In the genomic region with DNA sequence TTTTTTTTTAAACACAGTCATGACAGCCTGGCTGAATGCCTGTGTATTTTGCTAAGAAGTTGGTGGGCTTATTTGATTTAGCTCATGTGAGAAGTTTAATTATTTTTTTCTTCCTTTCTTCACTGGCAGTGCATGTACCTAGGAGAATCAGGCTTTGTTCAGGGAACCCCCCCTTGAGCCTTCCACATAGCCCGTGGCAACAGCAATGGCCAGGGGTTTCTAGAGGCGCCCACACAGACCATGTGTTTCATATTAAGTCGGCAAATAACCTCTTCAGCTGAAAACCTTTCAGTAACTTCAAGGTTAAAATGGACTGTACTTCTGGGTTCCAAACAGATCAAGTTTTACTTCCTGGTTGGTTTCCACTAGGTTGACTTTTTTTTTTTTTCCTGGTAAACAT, we compare ENCODE assay signal across 28 mouse cellular contexts.
DNase-seq lines count a peak whose midpoint lies in the region; ATAC-seq and TF ChIP-seq lines count a peak whose summit lies in the region.
"Had no signal": no experiment of that assay in that cellular context is flagged by ENCODE, and none has a peak within 500 bp of the region (broad histone marks: within the 10 kb centered on the region; RNA-seq: fewer than 3 reads in every experiment).

No protein-coding gene starts in this region.

- no peak overlapping the region for H3K27ac ChIP-seq in hindbrain, embryonic 11.5 days (ENCODE audit: low read depth, low read length)
- no peak overlapping the region for H3K27ac ChIP-seq in hindbrain, postnatal 0 days
- H3K27ac ChIP-seq in embryonic facial prominence, embryonic 12.5 days, result peak overlapping the region; percentile 74
- peak overlapping the region; percentile 76 for H3K27ac ChIP-seq in limb, embryonic 11.5 days (replicated peaks; ENCODE audit: low read depth, low read length)
- H3K27ac ChIP-seq: hindbrain, embryonic 15.5 days; kidney, embryonic 15.5 days; limb, embryonic 15.5 days; liver, embryonic 15.5 days; neural tube, embryonic 12.5 days had no signal

- no peaks in the 10 kb centered on the region for H3K27me3 ChIP-seq in hindbrain, embryonic 11.5 days (ENCODE audit: control insufficient read depth, insufficient read depth, low read length)
- H3K27me3 ChIP-seq in hindbrain, postnatal 0 days (ENCODE audit: insufficient read depth, low read length), result no peaks in the 10 kb centered on the region
- no peaks in the 10 kb centered on the region for H3K27me3 ChIP-seq in embryonic facial prominence, embryonic 12.5 days
- no peaks in the 10 kb centered on the region for H3K27me3 ChIP-seq in limb, embryonic 11.5 days (ENCODE audit: control insufficient read depth, insufficient read depth, low read length)
- H3K27me3 ChIP-seq: hindbrain, embryonic 15.5 days; kidney, embryonic 15.5 days; limb, embryonic 15.5 days; liver, embryonic 15.5 days; megakaryocyte, embryonic 14.5 days; neural tube, embryonic 12.5 days; Patski had no signal

- 61% methylated on average over 3 of the region's 3 CpGs for WGBS in hindbrain, embryonic 11.5 days
- WGBS in hindbrain, postnatal 0 days, result 45% methylated on average over 3 of the region's 3 CpGs
- 6% methylated on average over 3 of the region's 3 CpGs for whole genome bisulfite sequencing in embryonic facial prominence, embryonic 12.5 days
- 9% methylated on average over 3 of the region's 3 CpGs for WGBS in limb, embryonic 11.5 days

- H3K4me3 ChIP-seq in hindbrain, embryonic 11.5 days (ENCODE audit: low read depth, low read length), result no peak overlapping the region
- H3K4me3 ChIP-seq in hindbrain, postnatal 0 days (ENCODE audit: low read length), result no peak overlapping the region
- H3K4me3 ChIP-seq in embryonic facial prominence, embryonic 12.5 days, result no peak overlapping the region
- no peak overlapping the region for H3K4me3 ChIP-seq in limb, embryonic 11.5 days (ENCODE audit: low read depth, low read length)
- H3K4me3 ChIP-seq: hindbrain, embryonic 15.5 days; kidney, embryonic 15.5 days; limb, embryonic 15.5 days; liver, embryonic 15.5 days; megakaryocyte, embryonic 14.5 days; neural tube, embryonic 12.5 days had no signal

- H3K9ac ChIP-seq in hindbrain, embryonic 11.5 days (ENCODE audit: low read depth, low read length), result no peak overlapping the region
- no peak overlapping the region for H3K9ac ChIP-seq in hindbrain, postnatal 0 days (replicated peaks; ENCODE audit: low read length)
- H3K9ac ChIP-seq in embryonic facial prominence, embryonic 12.5 days, result no peak overlapping the region
- no peak overlapping the region for H3K9ac ChIP-seq in limb, embryonic 11.5 days (ENCODE audit: low read length)
- H3K9ac ChIP-seq: forebrain, postnatal 0 days; hindbrain, embryonic 15.5 days; kidney, embryonic 15.5 days; limb, embryonic 15.5 days; liver, embryonic 15.5 days; neural tube, embryonic 12.5 days had no signal

- H3K4me1 ChIP-seq in hindbrain, embryonic 11.5 days (replicated peaks; ENCODE audit: control insufficient read depth, insufficient read depth, low read length), result no peaks in the 10 kb centered on the region
- H3K4me1 ChIP-seq in hindbrain, postnatal 0 days (ENCODE audit: insufficient read depth, low read length), result no peaks in the 10 kb centered on the region; the same call in 1 of the 2 replicates
- peaks cover 17% of the 10 kb centered on the region for H3K4me1 ChIP-seq in embryonic facial prominence, embryonic 12.5 days
- peaks cover 25% of the 10 kb centered on the region for H3K4me1 ChIP-seq in limb, embryonic 11.5 days (ENCODE audit: control insufficient read depth, insufficient read depth, low read length)
- H3K4me1 ChIP-seq: hindbrain, embryonic 15.5 days; kidney, embryonic 15.5 days; liver, embryonic 15.5 days; megakaryocyte, embryonic 14.5 days; neural tube, embryonic 12.5 days had no signal

- H3K36me3 ChIP-seq in hindbrain, embryonic 11.5 days (ENCODE audit: control insufficient read depth, insufficient read depth, low read length), result no peaks in the 10 kb centered on the region
- no peaks in the 10 kb centered on the region for H3K36me3 ChIP-seq in hindbrain, postnatal 0 days (ENCODE audit: insufficient read depth, low read length)
- H3K36me3 ChIP-seq in embryonic facial prominence, embryonic 12.5 days, result no peaks in the 10 kb centered on the region
- H3K36me3 ChIP-seq in limb, embryonic 11.5 days (ENCODE audit: control insufficient read depth, insufficient read depth, low read length), result no peaks in the 10 kb centered on the region
- H3K36me3 ChIP-seq: hindbrain, embryonic 15.5 days; kidney, embryonic 15.5 days; limb, embryonic 15.5 days; liver, embryonic 15.5 days; neural tube, embryonic 12.5 days had no signal

- ATAC-seq in hindbrain, embryonic 11.5 days (ENCODE audit: low FRiP score), result no peak
- no peak for ATAC-seq in hindbrain, postnatal 0 days
- ATAC-seq in embryonic facial prominence, embryonic 12.5 days (ENCODE audit: insufficient number of reproducible peaks, insufficient read depth, low FRiP score, low TSS enrichment), result 0 out of 2 replicates have a peak, but pooled peaks have one; percentile 52
- ATAC-seq in limb, embryonic 11.5 days (ENCODE audit: insufficient number of reproducible peaks, low FRiP score, low TSS enrichment, low read depth), result peak; percentile 83
- ATAC-seq: forebrain, postnatal 0 days; intestine, embryonic 16.5 days; Patski had no signal

- no peak for TF ChIP-seq CTCF in hindbrain, postnatal 0 days (IDR thresholded peaks at IDR 0.05; ENCODE audit: low read depth)

- DNase-seq in hindbrain, embryonic 11.5 days (ENCODE audit: low spot score), result peak; percentile 17
- no peak for DNase-seq in hindbrain, postnatal 0 days (ENCODE audit: low spot score)
- DNase-seq in embryo, embryonic 11 days, result peak; percentile 72
- DNase-seq in limb, embryonic 11.5 days (ENCODE audit: low spot score), result peak; percentile 68
- no peak for DNase-seq in kidney, adult 11 months
- no peak for DNase-seq in adrenal gland, postnatal 14 days
- DNase-seq: adrenal gland, adult 8-10 months; cerebellum, adult 18-20 months; cerebellum, postnatal 14 days; forebrain, postnatal 0 days; gastrocnemius, postnatal 25 days; heart, adult 18-20 months; kidney, postnatal 36 days; layer of hippocampus, postnatal 36 days; lung, postnatal 36 days; midbrain, embryonic 14.5 days; right cerebral cortex, adult 18-20 months; right cerebral cortex, postnatal 4 days; thymus, postnatal 14 days had no signal

- H3K4me2 ChIP-seq in hindbrain, embryonic 11.5 days (replicated peaks; ENCODE audit: low read depth, low read length), result no peak overlapping the region
- H3K4me2 ChIP-seq in hindbrain, postnatal 0 days (ENCODE audit: low read depth, low read length), result no peak overlapping the region
- H3K4me2 ChIP-seq in embryonic facial prominence, embryonic 12.5 days (replicated peaks), result no peak overlapping the region
- no peak overlapping the region for H3K4me2 ChIP-seq in limb, embryonic 11.5 days (ENCODE audit: low read depth, severe bottlenecking)
- H3K4me2 ChIP-seq: hindbrain, embryonic 15.5 days; kidney, embryonic 15.5 days; limb, embryonic 15.5 days; liver, embryonic 15.5 days; neural tube, embryonic 12.5 days had no signal

- H3K9me3 ChIP-seq in hindbrain, embryonic 11.5 days (ENCODE audit: control insufficient read depth, low read length), result no peaks in the 10 kb centered on the region
- H3K9me3 ChIP-seq in hindbrain, postnatal 0 days (ENCODE audit: low read length), result no peaks in the 10 kb centered on the region
- no peaks in the 10 kb centered on the region for H3K9me3 ChIP-seq in embryonic facial prominence, embryonic 12.5 days
- H3K9me3 ChIP-seq in limb, embryonic 11.5 days (ENCODE audit: control insufficient read depth, low read length), result no peaks in the 10 kb centered on the region
- H3K9me3 ChIP-seq: hindbrain, embryonic 15.5 days; kidney, embryonic 15.5 days; limb, embryonic 15.5 days; liver, embryonic 15.5 days; megakaryocyte, embryonic 14.5 days; neural tube, embryonic 12.5 days had no signal

Comparison
In these comparisons a context has a peak if more than half of its experiments do, and no peak if none do; other contexts are left out.
1. DNase-seq: peak in hindbrain, embryonic 11.5 days (single experiment), embryo, embryonic 11 days (single experiment) and limb, embryonic 11.5 days (single experiment); none in hindbrain, postnatal 0 days (single experiment), kidney, adult 11 months (single experiment) and adrenal gland, postnatal 14 days (single experiment).
2. ATAC-seq: peak in embryonic facial prominence, embryonic 12.5 days (single experiment) and limb, embryonic 11.5 days (single experiment); none in hindbrain, embryonic 11.5 days (single experiment) and hindbrain, postnatal 0 days (single experiment).
3. H3K27ac ChIP-seq: peak in embryonic facial prominence, embryonic 12.5 days (single experiment) and limb, embryonic 11.5 days (single experiment); none in hindbrain, embryonic 11.5 days (single experiment) and hindbrain, postnatal 0 days (single experiment).